Mouse (Mus musculus) leukemia stem cell, adult 10-12 weeks (primary cell): ENCODE results near the gene Hdgfl3. TPM values are rescaled to one million over a fixed set of nuclear protein-coding genes. Genes with fewer than 3 reads are reported as not detected.

Source experiments
- polyA plus RNA-seq: library from polyadenylated mRNA; stranded (reverse); fragments of >175 nt; gene quantifications from 2 replicates; pipeline ENCODE4 v1.2.3, GENCODE M21; 2012; ENCODE audit warnings: low replicate concordance

Gene Hdgfl3
- polyA plus RNA-seq = 0.17 and 0.23 TPM in 2 replicates

GRCm38 (mm10) chr7:81934267-81934745 lies at the start of gene Hdgfl3:
TSS of gene Hdgfl3 (minus strand) at chr7:81934473.

GRCm38 (mm10) chr7:81858968-81859721 lies 75.1 kb downstream of the Hdgfl3 start, which contains the start of gene Tm6sf1:
TSS of gene Tm6sf1 (plus strand) at chr7:81859001.

DNA sequence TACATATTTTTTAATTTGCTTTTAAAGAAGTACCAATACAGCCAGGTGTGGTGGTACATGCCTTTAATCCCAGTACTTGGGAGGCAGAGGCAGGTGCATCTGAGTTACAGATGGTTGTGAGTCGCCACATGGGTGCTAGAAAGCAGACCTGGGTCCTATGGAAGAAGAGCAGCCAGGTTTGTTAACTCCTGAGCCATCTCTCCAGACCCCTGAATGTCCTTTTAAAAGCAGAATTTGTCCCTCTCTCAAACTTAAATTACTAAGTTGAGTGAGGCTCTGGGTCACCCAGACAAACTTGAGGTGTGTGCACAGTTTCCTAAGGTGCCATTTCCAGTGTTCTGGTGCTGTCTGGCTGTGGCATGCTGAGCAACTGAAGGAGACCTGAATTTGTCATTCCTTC lies 78.6 kb downstream of the Hdgfl3 start, which contains the start of gene Gm10160:
Gene Gm10160 (minus strand): TSS at position 101 of the 400 bp plus-strand sequence.

Other genes with a start within 250 kb of the Hdgfl3 start
- 0.20 and 0.39 TPM in 2 replicates for gene Homer2, start 226.9 kb downstream of the Hdgfl3 start, polyA plus RNA-seq
- gene Ramac, start 171.5 kb downstream of the Hdgfl3 start, polyA plus RNA-seq = 1.4 and 4.5 TPM in 2 replicates
- gene 3110040N11Rik, start 145.0 kb downstream of the Hdgfl3 start, polyA plus RNA-seq = 8.8 and 9.5 TPM in 2 replicates
- gene Btbd1, start 105.0 kb downstream of the Hdgfl3 start, polyA plus RNA-seq = 9.1 and 9.7 TPM in 2 replicates
- gene Gm10160, start 78.7 kb downstream of the Hdgfl3 start, polyA plus RNA-seq = not detected in 2 replicates
- gene Tm6sf1, start 75.5 kb downstream of the Hdgfl3 start, polyA plus RNA-seq = 10.0 and 11.9 TPM in 2 replicates
- gene Bnc1, start 57.8 kb upstream of the Hdgfl3 start, polyA plus RNA-seq = not detected in 2 replicates
- gene Sh3gl3, start 239.4 kb upstream of the Hdgfl3 start, polyA plus RNA-seq = 0.08 and 0.11 TPM in 2 replicates